Mouse (Mus musculus) erythroblast, adult 5-6 weeks (primary cell): ENCODE results near the gene Insm2. TPM values are rescaled to one million over a fixed set of nuclear protein-coding genes. Genes with fewer than 3 reads are reported as not detected.
"Not testable (repeated sequence)": the region's sequence is repeated elsewhere in the genome, so short reads cannot be mapped to it uniquely, and the experiment has no call there.

Experiments
- ATAC-seq: replicated peaks from 2 replicates; pipeline ENCODE4 v1.8.0; 2016; ENCODE audit warnings: moderate number of reproducible peaks, mild to moderate bottlenecking, moderate TSS enrichment, inconsistent platforms; ENCODE audit not compliant: poor library complexity, low FRiP score, severe bottlenecking
- total RNA-seq, 2 experiments: library from RNA; stranded (forward) in 1 of 2; stranded (reverse) in 1 of 2; fragments of 150-400 nt in 1 of 2; fragments of 200-764, 138-1000 nt in 1 of 2; gene quantifications; 2 replicates each; pipeline versions ENCODE4 v1.2.3 to v1.2.4; 2015 to 2017; ENCODE audit warnings: low replicate concordance in 2 of 2

Insm2 gene
- total RNA-seq (2015; ENCODE audit: low replicate concordance), result not detected in 2 replicates
- total RNA-seq (2017; ENCODE audit: low replicate concordance), result not detected in 2 replicates

- ATAC-seq, result no peak
Observed at GRCm38 (mm10) chr12:55598887-55599561, at the start of gene Insm2. Gene Insm2 (plus strand): TSS chr12:55599427.

- ATAC-seq, result not testable (repeated sequence)
Observed at GRCm38 (mm10) chr12:55554901-55555300, 44.3 kb upstream of the Insm2 start.

GRCm38 (mm10) chr12:55557866-55558265 is 41.4 kb upstream of the Insm2 start:
- no peak for ATAC-seq

GRCm38 (mm10) chr12:55559184-55559855 is 39.9 kb upstream of the Insm2 start:
- no peak for ATAC-seq

- no peak for ATAC-seq
Observed at GRCm38 (mm10) chr12:55560025-55560690, 39.1 kb upstream of the Insm2 start.

GRCm38 (mm10) chr12:55563742-55564141 is 35.5 kb upstream of the Insm2 start:
- no peak for ATAC-seq

GRCm38 (mm10) chr12:55564187-55564963 is 34.9 kb upstream of the Insm2 start:
- ATAC-seq, result no peak

GRCm38 (mm10) chr12:55565206-55565605 is 34.0 kb upstream of the Insm2 start, which contains the start of gene Aldoart2:
Gene Aldoart2 (plus strand): TSS chr12:55565239.
- no peak for ATAC-seq

- no peak for ATAC-seq
Observed at GRCm38 (mm10) chr12:55565867-55566266, 33.4 kb upstream of the Insm2 start.

GRCm38 (mm10) chr12:55566837-55567236 is 32.4 kb upstream of the Insm2 start:
- ATAC-seq, result no peak

GRCm38 (mm10) chr12:55568466-55568865 is 30.8 kb upstream of the Insm2 start:
- no peak for ATAC-seq

- no peak for ATAC-seq
Observed at GRCm38 (mm10) chr12:55569676-55570075, 29.6 kb upstream of the Insm2 start.

GRCm38 (mm10) chr12:55570646-55571045 is 28.6 kb upstream of the Insm2 start:
- ATAC-seq, result no peak

- no peak for ATAC-seq
Observed at GRCm38 (mm10) chr12:55571181-55571580, 28.0 kb upstream of the Insm2 start.

- ATAC-seq, result no peak
Observed at GRCm38 (mm10) chr12:55571661-55572060, 27.6 kb upstream of the Insm2 start.

GRCm38 (mm10) chr12:55573089-55573488 is 26.1 kb upstream of the Insm2 start:
- ATAC-seq, result no peak

- no peak for ATAC-seq
Observed at GRCm38 (mm10) chr12:55573794-55574193, 25.4 kb upstream of the Insm2 start.

GRCm38 (mm10) chr12:55586936-55587335 is 12.3 kb upstream of the Insm2 start:
- ATAC-seq, result not testable (repeated sequence)

GRCm38 (mm10) chr12:55598537-55598886 is 715 bp upstream of the Insm2 start:
- ATAC-seq, result no peak
